Mouse (Mus musculus): Measurements from ENCODE around the gene Psg25. TPM values are rescaled to one million over a fixed set of nuclear protein-coding genes. Genes with fewer than 3 reads are reported as not detected.
"Not testable (repeated sequence)": the region's sequence is repeated elsewhere in the genome, so short reads cannot be mapped to it uniquely, and the experiment has no call there.

Gene Psg25
- polyA plus RNA-seq (2014; fragmentation: Nextera tagmentation; extraction: Ambion mirVana) = not detected in 2 replicates

DNA sequence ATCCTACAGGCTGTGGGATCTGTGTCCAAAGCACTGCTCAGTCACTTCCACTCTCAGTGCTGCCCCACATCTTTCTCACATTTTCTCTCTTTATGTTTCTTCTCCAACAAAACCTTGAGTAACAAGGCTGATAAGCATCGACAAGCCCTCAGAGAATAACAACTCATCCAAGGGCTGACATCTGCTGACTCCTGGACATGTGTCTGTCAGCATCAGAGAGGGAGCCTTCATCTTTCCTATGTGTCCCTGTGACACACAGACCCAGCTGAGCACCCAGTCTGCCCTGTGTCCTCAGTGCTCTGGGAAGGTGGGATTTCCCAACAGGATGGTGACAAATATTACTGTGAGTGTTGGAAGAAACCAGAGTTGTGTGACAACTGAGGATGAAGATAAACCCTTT lies at the start of gene Psg25:
Gene Psg25, minus strand, starts transcription at position 101 of the 400 bp plus-strand sequence.
- H3K9me3 ChIP-seq (ENCODE audit: control insufficient read depth, low read length) = no peaks in the 10 kb centered on the region
- H3K4me1 ChIP-seq (ENCODE audit: control insufficient read depth, insufficient read depth, low read length) = no peaks in the 10 kb centered on the region
- WGBS = 89% methylated on average over 1 of the region's 1 CpGs
- no peak for DNase-seq (ENCODE audit: low spot score)
- no peak within 1 kb of the TSS for H3K4me3 ChIP-seq (ENCODE audit: low read depth, low read length)
- H3K27me3 ChIP-seq (ENCODE audit: control insufficient read depth, insufficient read depth, low read length) = no peaks in the 10 kb centered on the region
- no peak within 1 kb of the TSS for H3K27ac ChIP-seq (ENCODE audit: low read depth, low read length)
- no peaks in the 10 kb centered on the region for H3K36me3 ChIP-seq (ENCODE audit: control insufficient read depth, insufficient read depth, low read length)
- H3K9ac ChIP-seq (ENCODE audit: low read length) = no peak within 1 kb of the TSS
- no peak within 1 kb of the TSS for H3K4me2 ChIP-seq (ENCODE audit: low read depth)
- ATAC-seq (ENCODE audit: insufficient read depth, low FRiP score, low TSS enrichment) = no peak

DNA sequence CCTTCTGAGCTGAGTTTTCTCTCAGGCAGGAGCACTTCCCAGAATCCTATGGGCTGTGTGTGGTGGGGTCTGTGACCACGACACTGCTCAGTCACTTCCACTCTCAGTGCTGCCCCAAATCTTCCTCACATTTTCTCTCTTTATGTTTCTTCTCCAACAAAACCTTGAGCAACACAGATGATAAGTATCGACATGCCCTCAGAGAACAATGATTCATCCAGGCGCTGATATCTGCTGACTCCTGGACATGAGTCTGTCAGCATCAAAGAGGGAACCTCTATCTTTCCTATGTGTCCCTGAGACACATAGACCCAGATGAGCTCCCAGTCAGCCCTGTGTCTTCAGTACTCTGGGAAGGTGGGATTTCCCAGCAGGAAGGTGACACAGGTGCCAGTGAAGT lies 35.1 kb upstream of the Psg25 start, which contains the start of gene Psg27:
Gene Psg27, minus strand, starts transcription at position 101 of the 400 bp plus-strand sequence.
- no peak within 1 kb of the TSS for H3K27ac ChIP-seq (ENCODE audit: low read depth, low read length)
- no peak within 1 kb of the TSS for H3K4me3 ChIP-seq (ENCODE audit: low read depth, low read length)
- no peak within 1 kb of the TSS for H3K9ac ChIP-seq (ENCODE audit: low read length)
- H3K27me3 ChIP-seq (ENCODE audit: control insufficient read depth, insufficient read depth, low read length) = no peaks in the 10 kb centered on the region
- WGBS = 85% methylated on average over 3 of the region's 3 CpGs
- H3K36me3 ChIP-seq (ENCODE audit: control insufficient read depth, insufficient read depth, low read length) = no peaks in the 10 kb centered on the region
- no peak for ATAC-seq (ENCODE audit: insufficient read depth, low FRiP score, low TSS enrichment)
- H3K9me3 ChIP-seq (ENCODE audit: control insufficient read depth, low read length) = no peaks in the 10 kb centered on the region
- DNase-seq (ENCODE audit: low spot score) = no peak
- no peak within 1 kb of the TSS for H3K4me2 ChIP-seq (ENCODE audit: low read depth)
- H3K4me1 ChIP-seq (ENCODE audit: control insufficient read depth, insufficient read depth, low read length) = no peaks in the 10 kb centered on the region

DNA sequence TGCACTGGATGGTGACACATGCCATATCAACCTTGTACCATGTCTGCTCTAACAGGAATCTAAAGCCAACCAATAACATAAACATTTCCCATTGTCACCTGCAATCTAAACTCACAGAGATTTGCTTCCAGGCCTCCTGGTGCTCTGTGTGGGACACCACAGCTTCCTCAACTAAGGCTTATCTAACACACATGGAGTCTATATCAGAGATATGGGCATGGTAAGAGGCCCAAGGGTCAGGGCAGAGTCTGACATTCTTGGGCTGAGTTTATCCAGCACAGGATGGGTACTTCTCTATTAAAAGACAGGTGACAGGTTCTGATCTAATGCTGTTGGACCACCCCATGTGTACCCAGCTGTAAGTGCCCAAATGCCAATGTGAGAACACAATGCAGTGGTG lies 27.8 kb upstream of the Psg25 start:
- ATAC-seq (ENCODE audit: insufficient read depth, low FRiP score, low TSS enrichment) (no peak), DNase-seq (ENCODE audit: low spot score) (no peak)
- no peaks in the 10 kb centered on the region for H3K27me3 ChIP-seq (ENCODE audit: control insufficient read depth, insufficient read depth, low read length)
- H3K9ac ChIP-seq (ENCODE audit: low read length) = no peak overlapping the region
- H3K27ac ChIP-seq (ENCODE audit: low read depth, low read length) = no peak overlapping the region
- no peaks in the 10 kb centered on the region for H3K4me1 ChIP-seq (ENCODE audit: control insufficient read depth, insufficient read depth, low read length)
- H3K36me3 ChIP-seq (ENCODE audit: control insufficient read depth, insufficient read depth, low read length) = no peaks in the 10 kb centered on the region
- no peaks in the 10 kb centered on the region for H3K9me3 ChIP-seq (ENCODE audit: control insufficient read depth, low read length)
- no peak overlapping the region for H3K4me3 ChIP-seq (ENCODE audit: low read depth, low read length)
- no peak overlapping the region for H3K4me2 ChIP-seq (ENCODE audit: low read depth)

DNA sequence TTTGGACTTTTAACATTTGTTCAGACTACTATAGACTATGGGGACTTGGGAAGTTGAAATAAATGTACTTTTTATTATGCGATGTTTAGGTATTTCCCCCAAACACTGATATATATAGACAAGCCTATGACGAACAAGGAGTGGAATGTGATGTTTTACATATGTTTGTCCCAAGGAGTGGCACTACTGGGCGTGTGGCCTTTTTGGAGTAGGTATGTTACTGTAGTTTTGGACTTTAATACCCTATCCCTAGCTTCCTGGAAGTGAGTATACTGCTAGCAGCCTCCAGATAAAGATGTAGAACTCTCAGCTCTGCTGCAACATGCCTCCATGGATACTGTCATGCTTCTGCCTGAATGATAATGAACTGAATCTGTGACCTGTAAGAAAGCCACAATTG lies 23.7 kb upstream of the Psg25 start:
- not testable (repeated sequence) for H3K4me1 ChIP-seq (ENCODE audit: control insufficient read depth, insufficient read depth, low read length); H3K36me3 ChIP-seq (ENCODE audit: control insufficient read depth, insufficient read depth, low read length); H3K27me3 ChIP-seq (ENCODE audit: control insufficient read depth, insufficient read depth, low read length); H3K9me3 ChIP-seq (ENCODE audit: control insufficient read depth, low read length); H3K9ac ChIP-seq (ENCODE audit: low read length); H3K27ac ChIP-seq (ENCODE audit: low read depth, low read length); DNase-seq (ENCODE audit: low spot score); H3K4me3 ChIP-seq (ENCODE audit: low read depth, low read length); H3K4me2 ChIP-seq (ENCODE audit: low read depth); ATAC-seq (ENCODE audit: insufficient read depth, low FRiP score, low TSS enrichment)
- WGBS = 82% methylated on average over 3 of the region's 3 CpGs

DNA sequence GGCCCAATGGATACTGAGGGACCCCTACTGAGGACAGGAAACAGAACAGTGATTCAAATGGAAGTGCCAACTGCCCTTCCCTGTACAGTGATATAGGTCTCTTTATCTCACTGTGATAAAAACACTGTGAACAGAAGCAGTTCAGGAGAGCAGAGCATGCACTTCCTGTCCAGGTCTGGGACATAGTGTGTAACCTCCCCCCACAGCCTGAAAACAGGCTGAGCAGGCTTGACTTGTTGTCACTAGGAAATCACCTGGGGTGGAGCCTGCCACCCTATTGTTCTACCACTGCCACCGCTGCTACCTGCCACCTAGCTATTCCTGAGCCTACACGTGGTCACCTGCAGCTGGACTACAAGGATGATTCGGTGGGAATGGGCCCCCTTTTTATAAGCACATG lies 1.4 kb upstream of the Psg25 start:
- H3K9me3 ChIP-seq (ENCODE audit: control insufficient read depth, low read length) = 0 out of 2 replicates have a peak, but pooled peaks cover 3% of the 10 kb centered on the region
- no peaks in the 10 kb centered on the region for H3K4me1 ChIP-seq (ENCODE audit: control insufficient read depth, insufficient read depth, low read length)
- H3K4me3 ChIP-seq (ENCODE audit: low read depth, low read length) = no peak overlapping the region
- no peak for DNase-seq (ENCODE audit: low spot score)
- H3K36me3 ChIP-seq (ENCODE audit: control insufficient read depth, insufficient read depth, low read length) = no peaks in the 10 kb centered on the region
- H3K27ac ChIP-seq (ENCODE audit: low read depth, low read length) = no peak overlapping the region
- ATAC-seq (ENCODE audit: insufficient read depth, low FRiP score, low TSS enrichment) = no peak
- no peaks in the 10 kb centered on the region for H3K27me3 ChIP-seq (ENCODE audit: control insufficient read depth, insufficient read depth, low read length)
- H3K4me2 ChIP-seq (ENCODE audit: low read depth) = no peak overlapping the region
- 56% methylated on average over 3 of the region's 3 CpGs for WGBS
- H3K9ac ChIP-seq (ENCODE audit: low read length) = no peak overlapping the region

DNA sequence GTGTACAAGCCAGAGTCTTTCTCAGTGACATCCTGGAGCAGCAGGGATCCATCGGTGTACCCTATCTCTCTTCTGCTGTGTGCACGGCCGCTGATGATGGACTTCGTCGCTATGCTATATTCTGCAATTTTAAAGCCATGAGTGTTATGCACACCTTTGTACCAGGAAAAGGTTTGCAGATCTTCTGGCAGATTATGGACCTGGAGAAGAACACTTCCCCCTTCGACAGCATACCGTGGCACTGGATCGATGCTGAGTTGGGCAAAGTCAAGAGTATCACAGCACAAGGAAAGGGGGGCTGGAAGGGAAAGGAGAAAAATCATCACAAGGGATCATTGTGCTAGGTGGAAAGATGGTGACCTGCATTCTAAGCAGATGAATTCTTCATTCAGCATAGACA lies 7.4 kb downstream of the Psg25 start:
- H3K27me3 ChIP-seq (ENCODE audit: control insufficient read depth, insufficient read depth, low read length) = no peaks in the 10 kb centered on the region
- H3K9ac ChIP-seq (ENCODE audit: low read length) = no peak overlapping the region
- H3K4me1 ChIP-seq (ENCODE audit: control insufficient read depth, insufficient read depth, low read length) = no peaks in the 10 kb centered on the region
- no peak overlapping the region for H3K27ac ChIP-seq (ENCODE audit: low read depth, low read length)
- H3K4me3 ChIP-seq (ENCODE audit: low read depth, low read length) = no peak overlapping the region
- no peaks in the 10 kb centered on the region for H3K36me3 ChIP-seq (ENCODE audit: control insufficient read depth, insufficient read depth, low read length)
- no peaks in the 10 kb centered on the region; the same call in 1 of the 2 replicates for H3K9me3 ChIP-seq (ENCODE audit: control insufficient read depth, low read length)
- WGBS = 94% methylated on average over 8 of the region's 8 CpGs
- DNase-seq (ENCODE audit: low spot score) = no peak
- H3K4me2 ChIP-seq (ENCODE audit: low read depth) = no peak overlapping the region
- ATAC-seq (ENCODE audit: insufficient read depth, low FRiP score, low TSS enrichment) = no peak

DNA sequence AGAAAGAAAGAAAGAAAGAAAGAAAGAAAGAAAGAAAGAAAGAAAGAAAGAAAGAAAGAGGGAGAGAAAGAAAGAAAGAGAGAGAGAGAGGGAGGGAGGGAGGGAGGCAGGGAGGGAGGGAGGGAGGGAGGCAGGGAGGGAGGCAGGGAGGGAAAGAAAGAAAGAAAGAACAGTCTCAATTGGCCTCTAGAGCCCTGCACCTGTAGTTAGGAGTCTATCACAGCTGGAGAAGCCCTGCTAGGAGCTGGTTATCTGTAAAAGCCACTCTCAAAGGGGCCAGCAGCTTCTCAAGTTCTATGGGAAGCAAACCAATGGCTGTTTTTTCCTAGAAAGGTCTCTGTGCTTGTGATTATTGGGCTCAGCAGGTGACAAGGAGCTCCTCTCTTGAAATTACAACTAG lies 19.2 kb downstream of the Psg25 start:
- not testable (repeated sequence) for H3K27ac ChIP-seq (ENCODE audit: low read depth, low read length); H3K4me2 ChIP-seq (ENCODE audit: low read depth); ATAC-seq (ENCODE audit: insufficient read depth, low FRiP score, low TSS enrichment); H3K4me1 ChIP-seq (ENCODE audit: control insufficient read depth, insufficient read depth, low read length); H3K9ac ChIP-seq (ENCODE audit: low read length); H3K9me3 ChIP-seq (ENCODE audit: control insufficient read depth, low read length); H3K4me3 ChIP-seq (ENCODE audit: low read depth, low read length); H3K36me3 ChIP-seq (ENCODE audit: control insufficient read depth, insufficient read depth, low read length); DNase-seq (ENCODE audit: low spot score); H3K27me3 ChIP-seq (ENCODE audit: control insufficient read depth, insufficient read depth, low read length)

DNA sequence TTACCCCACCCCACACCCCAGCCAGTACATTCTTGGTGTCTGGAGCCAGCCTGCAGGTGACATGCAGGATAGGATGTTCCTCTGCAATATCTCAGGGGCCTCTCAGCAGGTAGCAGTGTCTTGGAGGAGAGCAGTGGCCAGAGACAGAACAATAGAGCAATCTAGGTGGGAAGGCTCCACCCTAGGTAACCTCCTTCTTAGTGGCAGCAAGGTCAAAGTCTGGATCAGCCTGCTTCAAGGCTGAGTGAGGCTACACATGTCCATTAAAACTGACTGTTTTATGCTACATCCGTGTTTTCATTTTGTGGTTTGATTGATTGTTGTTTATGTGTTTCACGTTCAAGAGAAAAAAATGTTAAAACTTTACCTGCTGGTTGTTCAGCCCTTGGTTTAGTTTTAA lies 19.7 kb downstream of the Psg25 start:
- 51% methylated on average over 2 of the region's 2 CpGs for WGBS
- not testable (repeated sequence) for H3K4me1 ChIP-seq (ENCODE audit: control insufficient read depth, insufficient read depth, low read length); H3K4me2 ChIP-seq (ENCODE audit: low read depth); H3K36me3 ChIP-seq (ENCODE audit: control insufficient read depth, insufficient read depth, low read length); ATAC-seq (ENCODE audit: insufficient read depth, low FRiP score, low TSS enrichment); H3K4me3 ChIP-seq (ENCODE audit: low read depth, low read length); H3K27ac ChIP-seq (ENCODE audit: low read depth, low read length); H3K9ac ChIP-seq (ENCODE audit: low read length); H3K9me3 ChIP-seq (ENCODE audit: control insufficient read depth, low read length); H3K27me3 ChIP-seq (ENCODE audit: control insufficient read depth, insufficient read depth, low read length); DNase-seq (ENCODE audit: low spot score)

DNA sequence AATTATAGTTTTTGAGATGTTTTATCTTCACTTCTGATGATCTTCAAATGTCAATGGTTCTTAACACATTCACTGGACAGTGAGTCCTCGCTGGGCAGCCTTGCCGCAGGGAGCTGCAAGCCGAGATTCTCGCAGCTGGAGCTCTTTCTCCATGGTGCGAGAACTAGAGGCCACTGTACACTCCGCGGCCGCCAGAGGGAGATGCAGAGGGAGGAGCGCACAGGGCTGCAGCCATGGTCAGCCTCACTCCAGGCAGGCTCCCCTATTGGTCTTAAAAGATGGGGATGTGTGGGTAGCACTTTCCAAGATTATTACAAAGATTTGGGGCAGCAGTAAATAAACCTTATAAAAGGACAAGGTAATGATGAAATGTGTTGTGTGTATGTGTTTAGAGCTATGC lies 20.6 kb downstream of the Psg25 start:
- no peaks in the 10 kb centered on the region for H3K9me3 ChIP-seq (ENCODE audit: control insufficient read depth, low read length)
- no peak overlapping the region for H3K4me2 ChIP-seq (ENCODE audit: low read depth)
- ATAC-seq (ENCODE audit: insufficient read depth, low FRiP score, low TSS enrichment) (no peak), DNase-seq (ENCODE audit: low spot score) (no peak)
- no peaks in the 10 kb centered on the region for H3K27me3 ChIP-seq (ENCODE audit: control insufficient read depth, insufficient read depth, low read length)
- no peak overlapping the region for H3K9ac ChIP-seq (ENCODE audit: low read length)
- H3K27ac ChIP-seq (ENCODE audit: low read depth, low read length) = no peak overlapping the region
- H3K4me3 ChIP-seq (ENCODE audit: low read depth, low read length) = no peak overlapping the region
- WGBS = 28% methylated on average over 9 of the region's 9 CpGs
- no peaks in the 10 kb centered on the region for H3K4me1 ChIP-seq (ENCODE audit: control insufficient read depth, insufficient read depth, low read length)
- no peaks in the 10 kb centered on the region for H3K36me3 ChIP-seq (ENCODE audit: control insufficient read depth, insufficient read depth, low read length)
